Mouse (Mus musculus): ENCODE measurements around the gene Pigc. TPM values are rescaled to one million over a fixed set of nuclear protein-coding genes. Genes with fewer than 3 reads are reported as not detected.
A peak's percentile ranks its signal among the peaks of the same experiment; 100 is the strongest.

Gene Pigc
- polyA plus RNA-seq, 1 experiment from 2014 or later, result 31.7 TPM

DNA sequence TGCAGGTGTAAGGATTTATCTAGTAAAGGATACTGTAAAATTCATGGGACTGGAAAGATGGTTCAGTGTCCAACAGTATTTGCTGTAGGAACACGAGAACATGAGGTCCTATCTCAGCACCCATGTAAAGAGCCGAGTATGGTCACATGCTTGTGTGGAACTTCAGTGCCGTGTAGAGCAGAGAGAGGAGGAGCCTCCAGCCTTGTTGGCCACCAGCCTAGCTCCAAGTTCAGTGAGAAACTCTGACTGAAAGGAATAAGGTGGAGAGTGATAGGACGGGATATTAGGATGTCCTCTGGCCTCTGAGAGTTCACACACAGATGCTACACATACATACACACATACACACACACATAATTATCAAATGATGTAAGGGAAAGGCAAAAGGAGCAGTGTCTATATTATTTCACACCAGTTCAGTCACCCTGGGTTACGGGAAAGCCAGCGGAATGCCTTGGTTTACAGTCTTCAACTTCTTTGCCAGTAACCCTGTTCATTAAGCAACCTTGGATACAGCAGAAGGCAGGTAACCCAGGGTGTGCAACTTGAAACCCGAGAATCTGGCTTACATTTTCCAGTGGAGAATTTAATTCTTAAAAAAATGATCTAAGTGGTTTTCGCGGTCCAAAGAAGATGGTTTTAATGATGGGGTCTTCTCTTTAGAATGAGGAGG, 11.8 kb downstream of the Pigc start:
- Histone ChIP-seq H3K4me3 (ENCODE audit: low read length) (no peak overlapping the region), H3K36me3 (ENCODE audit: control insufficient read depth, insufficient read depth) (no peaks in the 10 kb centered on the region), H3K9ac (ENCODE audit: low read length) (no peak overlapping the region), H3K27me3 (ENCODE audit: control insufficient read depth, insufficient read depth, low read length) (no peaks in the 10 kb centered on the region), H3K4me1 (ENCODE audit: control insufficient read depth, insufficient read depth, low read length) (0 out of 2 replicates have a peak, but pooled peaks cover 5% of the 10 kb centered on the region), H3K9me3 (replicated peaks; ENCODE audit: control insufficient read depth, low read length) (no peaks in the 10 kb centered on the region), H3K4me2 (ENCODE audit: low read depth, low read length) (no peak overlapping the region), H3K27ac (ENCODE audit: low read length) (no peak overlapping the region)
- ATAC-seq (replicated peaks; ENCODE audit: extremely low read depth, insufficient read depth, low FRiP score), result no peak
- WGBS, result 73% methylated on average over 9 of the region's 9 CpGs

DNA sequence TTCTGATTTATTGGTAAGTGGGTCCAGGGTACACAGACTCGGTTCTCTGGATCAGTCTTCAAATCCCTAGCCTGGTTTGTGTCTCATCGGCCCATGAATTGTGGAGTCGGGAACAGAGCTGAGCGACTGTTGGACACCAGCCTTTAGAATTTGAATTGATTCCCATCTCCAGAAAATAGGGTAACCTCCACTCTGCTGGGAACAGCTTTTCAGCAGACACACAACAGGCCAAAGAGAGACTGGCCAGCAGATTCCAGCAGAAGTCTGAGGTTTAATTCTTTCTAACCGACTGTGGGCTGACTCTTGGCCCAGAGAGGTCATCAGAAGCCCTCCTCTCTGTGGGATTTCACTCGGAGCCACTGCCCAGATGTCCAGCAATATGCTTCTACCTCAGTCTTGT, 14.5 kb downstream of the Pigc start:
- Histone ChIP-seq H3K9me3 (replicated peaks; ENCODE audit: control insufficient read depth, low read length) (no peaks in the 10 kb centered on the region), H3K36me3 (ENCODE audit: control insufficient read depth, insufficient read depth) (no peaks in the 10 kb centered on the region), H3K4me2 (ENCODE audit: low read depth, low read length) (no peak overlapping the region), H3K27ac (ENCODE audit: low read length) (no peak overlapping the region), H3K4me1 (ENCODE audit: control insufficient read depth, insufficient read depth, low read length) (0 out of 2 replicates have a peak, but pooled peaks cover 5% of the 10 kb centered on the region), H3K9ac (ENCODE audit: low read length) (no peak overlapping the region), H3K27me3 (ENCODE audit: control insufficient read depth, insufficient read depth, low read length) (no peaks in the 10 kb centered on the region), H3K4me3 (ENCODE audit: low read length) (no peak overlapping the region)
- WGBS, result 68% methylated on average over 6 of the region's 6 CpGs
- no peak for ATAC-seq (replicated peaks; ENCODE audit: extremely low read depth, insufficient read depth, low FRiP score)

DNA sequence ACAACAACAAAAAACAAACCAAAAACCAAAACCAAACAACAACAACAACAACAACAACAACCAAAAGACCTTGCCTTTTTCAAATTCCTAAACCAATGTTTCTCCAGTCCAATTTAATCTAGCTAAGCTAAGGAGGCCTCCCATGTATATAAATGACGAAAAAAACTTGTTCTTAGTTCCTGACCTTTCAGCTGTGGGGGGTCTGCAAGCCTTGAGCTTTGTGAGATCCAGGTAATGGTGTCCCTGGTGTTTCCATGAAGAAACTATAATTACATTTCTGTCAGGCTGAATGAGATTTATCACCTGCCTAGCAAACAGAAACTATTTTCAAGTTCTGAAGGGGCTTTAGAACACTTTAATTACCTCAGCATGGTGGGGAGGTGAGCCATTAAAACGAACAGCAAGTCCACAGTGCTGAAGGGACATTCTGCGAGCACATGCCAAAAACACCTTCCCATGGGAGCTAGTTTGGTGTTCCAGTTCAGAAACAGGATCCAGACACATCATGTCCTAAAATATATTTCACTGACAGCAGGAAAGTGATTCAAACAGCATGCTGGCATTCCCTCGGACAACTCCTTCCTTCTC, 15.1 kb downstream of the Pigc start:
- no peaks in the 10 kb centered on the region for H3K27me3 ChIP-seq (ENCODE audit: control insufficient read depth, insufficient read depth, low read length)

DNA sequence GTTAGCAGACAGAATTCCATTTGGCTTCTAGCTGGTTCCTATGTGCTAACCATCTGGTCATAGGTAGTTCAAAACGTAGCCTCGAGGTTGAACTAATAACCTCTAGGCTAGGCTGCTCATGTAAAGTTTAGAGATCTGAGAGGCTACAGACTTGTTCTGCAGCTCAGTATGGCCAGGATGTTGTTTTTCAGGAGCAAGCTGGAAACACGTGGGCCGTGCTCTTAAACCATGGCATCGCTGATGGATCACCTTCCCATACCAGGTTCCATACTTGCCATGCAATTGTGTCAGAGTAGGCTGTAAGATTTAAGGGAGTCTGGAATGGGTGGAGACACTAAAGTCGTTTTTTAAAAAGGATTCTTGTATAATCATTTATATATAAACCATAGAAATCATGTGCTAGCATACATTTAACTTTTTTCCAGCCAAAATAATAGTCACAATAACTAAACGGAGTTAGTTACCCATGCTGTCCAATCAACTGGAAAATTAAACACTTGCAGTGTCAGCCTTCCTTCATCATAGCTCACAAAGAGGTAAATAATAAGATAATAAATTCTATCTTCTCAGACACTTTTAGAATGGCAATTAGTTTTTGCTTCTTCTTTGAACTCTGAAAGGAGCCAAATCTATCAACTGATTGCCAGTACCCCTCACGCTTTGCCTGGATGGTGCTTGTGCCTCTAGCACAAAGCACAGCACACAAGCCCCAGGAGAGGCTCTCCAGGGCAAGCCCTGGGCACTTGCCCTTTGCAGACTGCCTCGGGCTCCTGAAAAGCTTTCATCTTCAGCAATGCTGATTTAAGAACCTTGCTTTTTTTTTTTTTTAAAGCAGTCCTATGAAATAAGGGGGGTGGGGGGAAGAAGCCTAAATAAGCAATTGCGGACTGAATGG, 21.9 kb downstream of the Pigc start:
- Histone ChIP-seq H3K36me3 (ENCODE audit: control insufficient read depth, insufficient read depth) (no peaks in the 10 kb centered on the region), H3K9ac (ENCODE audit: low read length) (no peak overlapping the region), H3K4me3 (ENCODE audit: low read length) (no peak overlapping the region), H3K9me3 (replicated peaks; ENCODE audit: control insufficient read depth, low read length) (no peaks in the 10 kb centered on the region), H3K4me2 (ENCODE audit: low read depth, low read length) (no peak overlapping the region), H3K27ac (ENCODE audit: low read length) (no peak overlapping the region), H3K27me3 (ENCODE audit: control insufficient read depth, insufficient read depth, low read length) (no peaks in the 10 kb centered on the region), H3K4me1 (ENCODE audit: control insufficient read depth, insufficient read depth, low read length) (no peaks in the 10 kb centered on the region)
- no peak for ATAC-seq (replicated peaks; ENCODE audit: extremely low read depth, insufficient read depth, low FRiP score)
- 75% methylated on average over 10 of the region's 10 CpGs for WGBS

More for the DNA sequence above, 15.1 kb downstream of the Pigc start:
- Histone ChIP-seq H3K9ac (ENCODE audit: low read length) (no peak overlapping the region), H3K4me2 (ENCODE audit: low read depth, low read length) (no peak overlapping the region), H3K4me1 (ENCODE audit: control insufficient read depth, insufficient read depth, low read length) (0 out of 2 replicates have a peak, but pooled peaks cover 5% of the 10 kb centered on the region), H3K4me3 (ENCODE audit: low read length) (no peak overlapping the region), H3K27ac (ENCODE audit: low read length) (no peak overlapping the region), H3K36me3 (ENCODE audit: control insufficient read depth, insufficient read depth) (no peaks in the 10 kb centered on the region), H3K9me3 (replicated peaks; ENCODE audit: control insufficient read depth, low read length) (no peaks in the 10 kb centered on the region)
- WGBS, result 50% methylated on average over 4 of the region's 4 CpGs
- no peak for ATAC-seq (replicated peaks; ENCODE audit: extremely low read depth, insufficient read depth, low FRiP score)

DNA sequence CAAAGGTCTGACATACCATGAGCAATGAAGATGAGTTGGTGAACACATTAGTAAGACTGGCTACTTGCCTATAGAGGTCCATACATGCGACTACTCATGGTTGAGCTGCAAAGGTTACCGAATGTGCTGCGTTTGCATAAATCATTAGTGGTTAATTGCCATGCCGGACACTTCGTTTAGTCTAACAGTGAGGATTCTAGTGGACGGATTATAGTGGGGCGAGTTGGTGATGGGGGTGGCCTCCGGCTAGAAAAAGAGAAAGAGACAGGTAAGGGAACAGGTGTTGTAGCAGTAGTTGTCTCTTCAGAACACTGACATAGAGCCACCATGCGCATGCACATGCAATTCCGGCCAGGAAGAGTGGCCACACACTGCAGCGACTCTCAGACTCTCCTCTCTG, 22.9 kb downstream of the Pigc start:
- H3K27me3 ChIP-seq (ENCODE audit: control insufficient read depth, insufficient read depth, low read length), result no peaks in the 10 kb centered on the region
- WGBS, result 92% methylated on average over 11 of the region's 11 CpGs

DNA sequence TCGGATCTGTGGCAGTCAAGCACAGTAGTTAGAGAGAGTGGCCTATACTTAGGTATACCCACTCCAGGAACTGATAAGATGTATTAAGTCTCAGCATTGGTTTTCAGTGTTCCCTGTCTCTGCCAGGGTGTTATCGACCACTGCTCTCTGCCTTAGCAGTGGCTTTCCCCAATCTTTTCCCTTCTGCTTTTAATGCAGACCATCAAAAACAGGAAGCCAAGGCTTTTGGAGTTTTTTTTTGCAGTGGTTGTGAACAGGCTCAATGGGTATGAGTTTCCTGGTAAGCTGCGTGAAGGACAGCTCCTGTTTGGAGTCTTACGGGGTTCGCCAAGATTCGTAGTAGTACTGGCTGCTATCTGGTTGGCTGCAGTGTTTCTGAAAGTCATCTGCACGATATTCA, 23.4 kb downstream of the Pigc start:
- Histone ChIP-seq H3K27me3 (ENCODE audit: control insufficient read depth, insufficient read depth, low read length) (no peaks in the 10 kb centered on the region), H3K9ac (ENCODE audit: low read length) (no peak overlapping the region), H3K4me2 (ENCODE audit: low read depth, low read length) (no peak overlapping the region), H3K4me1 (ENCODE audit: control insufficient read depth, insufficient read depth, low read length) (no peaks in the 10 kb centered on the region), H3K4me3 (ENCODE audit: low read length) (no peak overlapping the region), H3K9me3 (replicated peaks; ENCODE audit: control insufficient read depth, low read length) (no peaks in the 10 kb centered on the region), H3K36me3 (ENCODE audit: control insufficient read depth, insufficient read depth) (no peaks in the 10 kb centered on the region), H3K27ac (ENCODE audit: low read length) (no peak overlapping the region)
- ATAC-seq (replicated peaks; ENCODE audit: extremely low read depth, insufficient read depth, low FRiP score), result no peak
- 75% methylated on average over 7 of the region's 7 CpGs for WGBS

More for the DNA sequence above, 22.9 kb downstream of the Pigc start:
- H3K4me1 ChIP-seq (ENCODE audit: control insufficient read depth, insufficient read depth, low read length), result no peaks in the 10 kb centered on the region
- no peak overlapping the region for H3K4me3 ChIP-seq (ENCODE audit: low read length)
- H3K9ac ChIP-seq (ENCODE audit: low read length), result no peak overlapping the region
- H3K4me2 ChIP-seq (ENCODE audit: low read depth, low read length), result no peak overlapping the region
- H3K36me3 ChIP-seq (ENCODE audit: control insufficient read depth, insufficient read depth), result no peaks in the 10 kb centered on the region
- H3K27ac ChIP-seq (ENCODE audit: low read length), result no peak overlapping the region
- H3K9me3 ChIP-seq (replicated peaks; ENCODE audit: control insufficient read depth, low read length), result no peaks in the 10 kb centered on the region
- no peak for ATAC-seq (replicated peaks; ENCODE audit: extremely low read depth, insufficient read depth, low FRiP score)

DNA sequence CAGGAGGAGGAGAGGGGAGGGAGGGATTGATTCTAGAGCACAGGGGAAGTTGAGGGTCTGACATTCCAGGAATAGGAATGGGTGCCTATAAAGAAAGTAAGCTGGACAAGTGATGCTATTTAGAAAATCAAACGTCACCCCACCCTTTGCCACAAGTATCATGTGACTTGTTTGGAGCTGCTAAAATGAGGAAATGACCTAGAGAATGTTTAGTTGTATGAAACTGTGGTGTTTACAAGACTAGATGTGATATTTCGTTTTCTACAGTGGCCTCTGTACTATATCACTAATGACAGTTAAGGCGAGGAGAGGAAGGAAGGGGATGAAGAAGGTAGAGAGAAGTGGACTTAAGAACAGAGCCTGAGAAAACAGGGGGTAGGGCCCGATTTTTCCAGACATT, 29.8 kb downstream of the Pigc start:
- Histone ChIP-seq H3K27ac (ENCODE audit: low read length) (no peak overlapping the region), H3K9ac (ENCODE audit: low read length) (no peak overlapping the region), H3K9me3 (replicated peaks; ENCODE audit: control insufficient read depth, low read length) (no peaks in the 10 kb centered on the region), H3K4me2 (ENCODE audit: low read depth, low read length) (no peak overlapping the region), H3K36me3 (ENCODE audit: control insufficient read depth, insufficient read depth) (no peaks in the 10 kb centered on the region), H3K4me3 (ENCODE audit: low read length) (no peak overlapping the region), H3K27me3 (ENCODE audit: control insufficient read depth, insufficient read depth, low read length) (no peaks in the 10 kb centered on the region), H3K4me1 (ENCODE audit: control insufficient read depth, insufficient read depth, low read length) (peaks cover 10% of the 10 kb centered on the region)
- no peak for ATAC-seq (replicated peaks; ENCODE audit: extremely low read depth, insufficient read depth, low FRiP score)
- 53% methylated on average over 4 of the region's 4 CpGs for WGBS

DNA sequence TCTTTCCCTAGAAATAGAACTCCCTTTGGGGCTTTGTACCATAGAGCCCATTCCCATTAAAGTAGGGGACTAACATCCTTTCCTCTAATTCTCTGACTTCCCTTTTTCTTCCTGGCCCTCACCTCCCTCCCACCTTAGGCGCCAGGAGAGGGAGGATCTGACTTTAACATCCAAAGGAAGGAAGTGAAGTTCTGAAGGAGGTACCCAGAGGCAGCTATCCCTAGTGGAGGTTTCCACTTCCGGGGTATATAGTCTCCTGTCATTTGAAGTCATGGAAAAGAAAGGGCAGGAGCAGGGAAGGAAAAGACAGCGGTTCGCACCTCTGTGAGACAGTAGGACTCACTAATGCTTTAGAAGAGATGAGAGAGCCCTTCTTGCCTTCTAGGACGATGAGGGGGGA, 30.4 kb downstream of the Pigc start:
- Histone ChIP-seq H3K4me2 (ENCODE audit: low read depth, low read length) (peak overlapping the region; percentile 60), H3K4me3 (ENCODE audit: low read length) (no peak overlapping the region; the same call in 1 of the 2 replicates), H3K27ac (ENCODE audit: low read length) (peak overlapping the region; percentile 59; the same call in 1 of the 2 replicates), H3K9ac (ENCODE audit: low read length) (peak overlapping the region; percentile 54), H3K36me3 (ENCODE audit: control insufficient read depth, insufficient read depth) (no peaks in the 10 kb centered on the region), H3K9me3 (replicated peaks; ENCODE audit: control insufficient read depth, low read length) (no peaks in the 10 kb centered on the region), H3K27me3 (ENCODE audit: control insufficient read depth, insufficient read depth, low read length) (no peaks in the 10 kb centered on the region), H3K4me1 (ENCODE audit: control insufficient read depth, insufficient read depth, low read length) (peaks cover 15% of the 10 kb centered on the region)
- WGBS, result 32% methylated on average over 5 of the region's 5 CpGs
- ATAC-seq (replicated peaks; ENCODE audit: extremely low read depth, insufficient read depth, low FRiP score), result no peak

Measured in heart, embryonic 16.5 days (tissue).